Mouse (Mus musculus): ENCODE results near the gene Kir3dl2. TPM values are rescaled to one million over a fixed set of nuclear protein-coding genes. Genes with fewer than 3 reads are reported as not detected.
"Not testable (repeated sequence)": the region's sequence is repeated elsewhere in the genome, so short reads cannot be mapped to it uniquely, and the experiment has no call there.

Kir3dl2 gene
- polyA plus RNA-seq (2015; fragmentation: Nextera tagmentation; extraction: Ambion mirVana), result not detected in 2 replicates

- not testable (repeated sequence) for H3K4me3 ChIP-seq (ENCODE audit: low read depth, low read length); H3K4me2 ChIP-seq (ENCODE audit: low read depth, low read length); H3K9me3 ChIP-seq (replicated peaks; ENCODE audit: control insufficient read depth, low read length); ATAC-seq (ENCODE audit: low read depth); H3K4me1 ChIP-seq (ENCODE audit: control insufficient read depth, low read depth, low read length); H3K27ac ChIP-seq (ENCODE audit: low read length); H3K27me3 ChIP-seq (ENCODE audit: control insufficient read depth, insufficient read depth, low read depth, low read length); H3K9ac ChIP-seq (ENCODE audit: low read depth, low read length); H3K36me3 ChIP-seq (ENCODE audit: control insufficient read depth, insufficient read depth)
- 35% methylated on average over 1 of the region's 1 CpGs for WGBS (ENCODE audit: insufficient replicate concordance)
Observed at GRCm38 (mm10) chrX:136543956-136544355, at the start of gene Kir3dl2. Gene Kir3dl2, minus strand, starts transcription at chrX:136544056.

- H3K27me3 ChIP-seq (ENCODE audit: control insufficient read depth, insufficient read depth, low read depth, low read length), result no peaks in the 10 kb centered on the region
- no peak for ATAC-seq (ENCODE audit: low read depth)
- no peak overlapping the region for H3K27ac ChIP-seq (ENCODE audit: low read length)
- no peaks in the 10 kb centered on the region for H3K4me1 ChIP-seq (ENCODE audit: control insufficient read depth, low read depth, low read length)
- no peaks in the 10 kb centered on the region for H3K36me3 ChIP-seq (ENCODE audit: control insufficient read depth, insufficient read depth)
- 40% methylated on average over 2 of the region's 2 CpGs for WGBS (ENCODE audit: insufficient replicate concordance)
- H3K4me2 ChIP-seq (ENCODE audit: low read depth, low read length), result no peak overlapping the region
- no peak overlapping the region for H3K9ac ChIP-seq (ENCODE audit: low read depth, low read length)
- no peak overlapping the region for H3K4me3 ChIP-seq (ENCODE audit: low read depth, low read length)
- H3K9me3 ChIP-seq (replicated peaks; ENCODE audit: control insufficient read depth, low read length), result no peaks in the 10 kb centered on the region
Observed at GRCm38 (mm10) chrX:136590897-136591257, 47.0 kb upstream of the Kir3dl2 start.

GRCm38 (mm10) chrX:136590199-136590896 is 46.5 kb upstream of the Kir3dl2 start, which contains the start of gene Tceal3:
Gene Tceal3, plus strand, starts transcription at chrX:136590842.
- no peak for ATAC-seq (ENCODE audit: low read depth)
- Histone ChIP-seq H3K4me1 (ENCODE audit: control insufficient read depth, low read depth, low read length) (no peaks in the 10 kb centered on the region), H3K9me3 (replicated peaks; ENCODE audit: control insufficient read depth, low read length) (no peaks in the 10 kb centered on the region), H3K9ac (ENCODE audit: low read depth, low read length) (no peak within 1 kb of the TSS), H3K4me3 (ENCODE audit: low read depth, low read length) (no peak within 1 kb of the TSS), H3K36me3 (ENCODE audit: control insufficient read depth, insufficient read depth) (no peaks in the 10 kb centered on the region), H3K27ac (ENCODE audit: low read length) (no peak within 1 kb of the TSS), H3K27me3 (ENCODE audit: control insufficient read depth, insufficient read depth, low read depth, low read length) (no peaks in the 10 kb centered on the region), H3K4me2 (ENCODE audit: low read depth, low read length) (no peak within 1 kb of the TSS)
- 46% methylated on average over 12 of the region's 12 CpGs for WGBS (ENCODE audit: insufficient replicate concordance)

- Histone ChIP-seq H3K4me3 (ENCODE audit: low read depth, low read length) (no peak overlapping the region), H3K9me3 (replicated peaks; ENCODE audit: control insufficient read depth, low read length) (no peaks in the 10 kb centered on the region), H3K9ac (ENCODE audit: low read depth, low read length) (no peak overlapping the region), H3K36me3 (ENCODE audit: control insufficient read depth, insufficient read depth) (no peaks in the 10 kb centered on the region), H3K27me3 (ENCODE audit: control insufficient read depth, insufficient read depth, low read depth, low read length) (no peaks in the 10 kb centered on the region), H3K4me2 (ENCODE audit: low read depth, low read length) (no peak overlapping the region), H3K27ac (ENCODE audit: low read length) (no peak overlapping the region), H3K4me1 (ENCODE audit: control insufficient read depth, low read depth, low read length) (no peaks in the 10 kb centered on the region)
- 71% methylated on average over 1 of the region's 1 CpGs for WGBS (ENCODE audit: insufficient replicate concordance)
- no peak for ATAC-seq (ENCODE audit: low read depth)
Observed at GRCm38 (mm10) chrX:136584617-136585016, 40.8 kb upstream of the Kir3dl2 start.

DNA sequence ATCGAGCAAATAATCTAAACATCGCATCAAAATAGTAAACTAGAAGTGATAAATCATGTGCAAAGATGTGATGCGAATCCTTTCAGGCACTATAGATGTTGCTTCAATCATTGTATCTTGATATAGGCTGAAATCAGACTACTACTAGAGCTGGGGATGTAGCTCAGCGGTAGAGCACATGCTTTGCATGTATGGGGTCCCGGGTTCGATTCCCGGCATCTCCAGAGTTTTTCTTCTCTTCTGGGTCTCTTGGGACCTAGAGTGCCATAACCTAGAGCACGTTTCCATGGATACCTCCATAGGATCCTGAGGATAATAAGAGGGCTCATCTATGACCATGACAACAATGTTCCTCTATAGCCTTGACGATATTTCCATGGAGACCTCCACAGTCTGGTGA is 25.2 kb upstream of the Kir3dl2 start:
- H3K36me3 ChIP-seq (ENCODE audit: control insufficient read depth, insufficient read depth); H3K4me2 ChIP-seq (ENCODE audit: low read depth, low read length); H3K9ac ChIP-seq (ENCODE audit: low read depth, low read length); H3K27me3 ChIP-seq (ENCODE audit: control insufficient read depth, insufficient read depth, low read depth, low read length); ATAC-seq (ENCODE audit: low read depth); H3K9me3 ChIP-seq (replicated peaks; ENCODE audit: control insufficient read depth, low read length); H3K4me3 ChIP-seq (ENCODE audit: low read depth, low read length); H3K27ac ChIP-seq (ENCODE audit: low read length); H3K4me1 ChIP-seq (ENCODE audit: control insufficient read depth, low read depth, low read length): not testable (repeated sequence)
- WGBS (ENCODE audit: insufficient replicate concordance), result 75% methylated on average over 9 of the region's 9 CpGs

DNA sequence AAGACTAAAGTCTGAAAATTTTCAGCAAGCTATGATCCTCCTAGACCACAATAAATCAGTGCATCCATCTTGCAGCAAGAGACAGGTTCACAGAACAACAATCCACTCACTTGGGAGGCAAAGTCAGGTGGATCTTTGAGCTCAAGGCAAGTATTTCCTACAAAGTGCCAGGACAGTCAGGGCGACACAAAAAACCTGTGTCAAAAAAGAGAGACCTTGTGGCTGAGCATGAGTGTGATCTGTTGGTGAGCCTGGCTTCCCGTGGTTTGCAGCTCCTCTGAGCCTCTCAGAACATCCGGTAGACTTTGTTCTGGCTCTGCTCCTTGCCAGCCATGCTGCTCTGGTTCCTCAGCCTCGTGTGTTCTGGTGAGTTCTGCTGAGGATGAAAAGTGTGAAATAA is 26.2 kb downstream of the Kir3dl2 start, which contains the start of gene Kir3dl1:
Gene Kir3dl1, plus strand, starts transcription at position 301 of the 400 bp plus-strand sequence.
- H3K27ac ChIP-seq (ENCODE audit: low read length); H3K4me3 ChIP-seq (ENCODE audit: low read depth, low read length); ATAC-seq (ENCODE audit: low read depth); H3K36me3 ChIP-seq (ENCODE audit: control insufficient read depth, insufficient read depth); H3K27me3 ChIP-seq (ENCODE audit: control insufficient read depth, insufficient read depth, low read depth, low read length); H3K4me2 ChIP-seq (ENCODE audit: low read depth, low read length); H3K4me1 ChIP-seq (ENCODE audit: control insufficient read depth, low read depth, low read length); H3K9me3 ChIP-seq (replicated peaks; ENCODE audit: control insufficient read depth, low read length); H3K9ac ChIP-seq (ENCODE audit: low read depth, low read length): not testable (repeated sequence)
- 47% methylated on average over 4 of the region's 4 CpGs for WGBS (ENCODE audit: insufficient replicate concordance)

Other genes with a start within 250 kb of the Kir3dl2 start
- gene Kir3dl1, start 26.1 kb downstream of the Kir3dl2 start, polyA plus RNA-seq (2015; fragmentation: Nextera tagmentation; extraction: Ambion mirVana), result not detected in 2 replicates
- gene Tceal3, start 46.8 kb upstream of the Kir3dl2 start, polyA plus RNA-seq (2015; fragmentation: Nextera tagmentation; extraction: Ambion mirVana), result 0.83 and 0.98 TPM in 2 replicates
- gene Tceal1, start 163.9 kb upstream of the Kir3dl2 start, polyA plus RNA-seq (2015; fragmentation: Nextera tagmentation; extraction: Ambion mirVana), result 0.86 and 0.99 TPM in 2 replicates
- gene Morf4l2, start 199.6 kb upstream of the Kir3dl2 start, polyA plus RNA-seq (2015; fragmentation: Nextera tagmentation; extraction: Ambion mirVana), result 170 and 174 TPM in 2 replicates
- not detected in 2 replicates for gene Glra4, start 236.1 kb upstream of the Kir3dl2 start, polyA plus RNA-seq (2015; fragmentation: Nextera tagmentation; extraction: Ambion mirVana)